Mouse (Mus musculus) hindbrain, embryonic 15.5 days (tissue): Measurements from ENCODE around the gene Map3k5. TPM values are rescaled to one million over a fixed set of nuclear protein-coding genes. Genes with fewer than 3 reads are reported as not detected.

Experiments
- ATAC-seq: fragments of 200-750 bp; cut with Nextera tagmentation; 2 replicates; pipeline ENCODE4 v1.8.0; 2017; ENCODE audit warnings: low read depth, moderate number of reproducible peaks, moderate TSS enrichment; ENCODE audit not compliant: low FRiP score
- H3K27ac ChIP-seq: fragments of 300-500 bp; sonication (generic); replicated peaks from 2 replicates; pipeline ENCODE4 v1.5.1; 2015; ENCODE audit warnings: mild to moderate bottlenecking, inconsistent platforms
- H3K27me3 ChIP-seq: fragments of 300-500 bp; sonication (generic); 2 replicates; pipeline ENCODE4 v1.6.1; 2015; ENCODE audit warnings: control low read depth, inconsistent platforms
- H3K36me3 ChIP-seq: fragments of 300-500 bp; sonication (generic); 2 replicates; pipeline ENCODE4 v1.6.1; 2015; ENCODE audit warnings: control low read depth, inconsistent platforms
- H3K4me1 ChIP-seq: fragments of 300-500 bp; sonication (generic); replicated peaks from 2 replicates; pipeline ENCODE4 v1.6.1; 2015; ENCODE audit warnings: control low read depth, inconsistent platforms
- H3K4me2 ChIP-seq: fragments of 300-500 bp; sonication (generic); 2 replicates; pipeline ENCODE4 v1.6.1; 2015; ENCODE audit warnings: moderate library complexity, mild to moderate bottlenecking, inconsistent platforms
- H3K4me3 ChIP-seq: fragments of 300-500 bp; sonication (generic); 2 replicates; pipeline ENCODE4 v1.5.1; 2015; ENCODE audit warnings: mild to moderate bottlenecking, inconsistent platforms
- H3K9ac ChIP-seq: fragments of 300-500 bp; sonication (generic); 2 replicates; pipeline ENCODE4 v1.6.1; 2015; ENCODE audit warnings: inconsistent platforms
- H3K9me3 ChIP-seq: fragments of 300-500 bp; sonication (generic); 2 replicates; pipeline ENCODE4 v1.6.1; 2016; ENCODE audit warnings: control low read depth, inconsistent platforms
- WGBS: fragments of 180-500 bp; shearing (Covaris S2); methylation state at CpG from one replicate; pipeline ENCODE4 v1.1.7; 2015; 5-methylcytosine and 5-hydroxymethylcytosine counted together
- polyA plus RNA-seq: library from polyadenylated mRNA; unstranded; fragments of >200 nt; fragmentation: Nextera tagmentation; extraction: Ambion mirVana; gene quantifications from 2 replicates; pipeline ENCODE4 v1.2.1, GENCODE M21; 2015

Gene Map3k5
- polyA plus RNA-seq, 1 experiment from 2014 or later: 1.2 TPM

GRCm38 (mm10) chr10:19949106-19949505, 14.8 kb downstream of the Map3k5 start:
- WGBS: 91% methylated on average over 4 of the region's 4 CpGs
- no peak overlapping the region for H3K27ac ChIP-seq
- no peaks in the 10 kb centered on the region for H3K36me3 ChIP-seq
- H3K27me3 ChIP-seq: no peaks in the 10 kb centered on the region
- no peak overlapping the region for H3K4me3 ChIP-seq
- H3K4me2 ChIP-seq: no peak overlapping the region
- H3K4me1 ChIP-seq: no peaks in the 10 kb centered on the region
- H3K9ac ChIP-seq: no peak overlapping the region
- no peaks in the 10 kb centered on the region for H3K9me3 ChIP-seq
- ATAC-seq: no peak

- no peak overlapping the region for H3K4me2 ChIP-seq
Measured at GRCm38 (mm10) chr10:19953032-19953761, 18.9 kb downstream of the Map3k5 start.

GRCm38 (mm10) chr10:19954572-19954971, 20.3 kb downstream of the Map3k5 start:
- Histone ChIP-seq H3K4me2 (no peak overlapping the region), H3K9me3 (no peaks in the 10 kb centered on the region), H3K36me3 (no peaks in the 10 kb centered on the region), H3K4me3 (no peak overlapping the region), H3K9ac (no peak overlapping the region), H3K27ac (no peak overlapping the region), H3K4me1 (no peaks in the 10 kb centered on the region), H3K27me3 (no peaks in the 10 kb centered on the region)
- 88% methylated on average over 3 of the region's 3 CpGs for WGBS
- ATAC-seq: no peak

More at GRCm38 (mm10) chr10:19953032-19953761, 18.9 kb downstream of the Map3k5 start:
- Histone ChIP-seq H3K4me3 (no peak overlapping the region), H3K27ac (no peak overlapping the region), H3K27me3 (no peaks in the 10 kb centered on the region), H3K9ac (no peak overlapping the region), H3K36me3 (no peaks in the 10 kb centered on the region), H3K9me3 (no peaks in the 10 kb centered on the region), H3K4me1 (no peaks in the 10 kb centered on the region)
- 86% methylated on average over 11 of the region's 11 CpGs for WGBS
- no peak for ATAC-seq

- no peak overlapping the region for H3K27ac ChIP-seq
- H3K9me3 ChIP-seq: no peaks in the 10 kb centered on the region
- WGBS: 91% methylated on average over 6 of the region's 6 CpGs
- H3K27me3 ChIP-seq: no peaks in the 10 kb centered on the region
- H3K4me1 ChIP-seq: no peaks in the 10 kb centered on the region
- H3K9ac ChIP-seq: no peak overlapping the region
- H3K4me2 ChIP-seq: no peak overlapping the region
- H3K4me3 ChIP-seq: no peak overlapping the region
- no peak for ATAC-seq
- no peaks in the 10 kb centered on the region for H3K36me3 ChIP-seq
Measured at GRCm38 (mm10) chr10:19955817-19956216, 21.5 kb downstream of the Map3k5 start.

GRCm38 (mm10) chr10:19956745-19957144, 22.5 kb downstream of the Map3k5 start:
- WGBS: 82% methylated on average over 6 of the region's 6 CpGs
- no peak overlapping the region for H3K4me3 ChIP-seq
- H3K4me2 ChIP-seq: no peak overlapping the region
- no peak overlapping the region for H3K27ac ChIP-seq
- H3K9ac ChIP-seq: no peak overlapping the region
- no peaks in the 10 kb centered on the region for H3K4me1 ChIP-seq
- H3K36me3 ChIP-seq: no peaks in the 10 kb centered on the region
- ATAC-seq: no peak
- no peaks in the 10 kb centered on the region for H3K27me3 ChIP-seq
- H3K9me3 ChIP-seq: no peaks in the 10 kb centered on the region

GRCm38 (mm10) chr10:19960831-19961380, 26.6 kb downstream of the Map3k5 start:
- ATAC-seq: no peak
- Histone ChIP-seq H3K9ac (no peak overlapping the region), H3K27me3 (no peaks in the 10 kb centered on the region), H3K4me2 (no peak overlapping the region), H3K4me1 (no peaks in the 10 kb centered on the region), H3K4me3 (no peak overlapping the region), H3K36me3 (no peaks in the 10 kb centered on the region), H3K27ac (no peak overlapping the region), H3K9me3 (no peaks in the 10 kb centered on the region)
- 83% methylated on average over 6 of the region's 6 CpGs for WGBS

- H3K4me3 ChIP-seq: no peak overlapping the region
- WGBS: 87% methylated on average over 4 of the region's 4 CpGs
- no peaks in the 10 kb centered on the region for H3K27me3 ChIP-seq
- H3K4me2 ChIP-seq: no peak overlapping the region
- H3K9ac ChIP-seq: no peak overlapping the region
- no peak overlapping the region for H3K27ac ChIP-seq
- no peaks in the 10 kb centered on the region for H3K36me3 ChIP-seq
- H3K4me1 ChIP-seq: no peaks in the 10 kb centered on the region
- H3K9me3 ChIP-seq: no peaks in the 10 kb centered on the region
- no peak for ATAC-seq
Measured at GRCm38 (mm10) chr10:19962746-19963145, 28.5 kb downstream of the Map3k5 start.

GRCm38 (mm10) chr10:19963206-19963605, 28.9 kb downstream of the Map3k5 start:
- no peaks in the 10 kb centered on the region for H3K4me1 ChIP-seq
- no peak overlapping the region for H3K9ac ChIP-seq
- H3K36me3 ChIP-seq: no peaks in the 10 kb centered on the region
- H3K27me3 ChIP-seq: no peaks in the 10 kb centered on the region
- H3K27ac ChIP-seq: no peak overlapping the region
- H3K4me2 ChIP-seq: no peak overlapping the region
- no peak overlapping the region for H3K4me3 ChIP-seq
- no peak for ATAC-seq
- WGBS: 73% methylated on average over 1 of the region's 1 CpGs
- no peaks in the 10 kb centered on the region for H3K9me3 ChIP-seq

GRCm38 (mm10) chr10:19964105-19964504, 29.8 kb downstream of the Map3k5 start:
- no peak for ATAC-seq
- Histone ChIP-seq H3K9ac (no peak overlapping the region), H3K27me3 (no peaks in the 10 kb centered on the region), H3K27ac (no peak overlapping the region), H3K36me3 (no peaks in the 10 kb centered on the region), H3K4me1 (no peaks in the 10 kb centered on the region), H3K4me2 (no peak overlapping the region), H3K4me3 (no peak overlapping the region), H3K9me3 (no peaks in the 10 kb centered on the region)
- 89% methylated on average over 4 of the region's 4 CpGs for WGBS

- no peak overlapping the region for H3K4me3 ChIP-seq
- WGBS: 76% methylated on average over 6 of the region's 6 CpGs
- no peak for ATAC-seq
Measured at GRCm38 (mm10) chr10:19966597-19966996, 32.3 kb downstream of the Map3k5 start.

GRCm38 (mm10) chr10:19968445-19968844, 34.2 kb downstream of the Map3k5 start:
- Histone ChIP-seq H3K9ac (no peak overlapping the region), H3K9me3 (no peaks in the 10 kb centered on the region), H3K4me3 (no peak overlapping the region), H3K4me2 (no peak overlapping the region), H3K27ac (no peak overlapping the region), H3K36me3 (no peaks in the 10 kb centered on the region), H3K27me3 (no peaks in the 10 kb centered on the region), H3K4me1 (no peaks in the 10 kb centered on the region)
- ATAC-seq: no peak
- 87% methylated on average over 8 of the region's 8 CpGs for WGBS

More at GRCm38 (mm10) chr10:19966597-19966996, 32.3 kb downstream of the Map3k5 start:
- Histone ChIP-seq H3K9ac (no peak overlapping the region), H3K4me2 (no peak overlapping the region), H3K36me3 (no peaks in the 10 kb centered on the region), H3K27me3 (no peaks in the 10 kb centered on the region), H3K4me1 (no peaks in the 10 kb centered on the region), H3K9me3 (no peaks in the 10 kb centered on the region), H3K27ac (no peak overlapping the region)

GRCm38 (mm10) chr10:19969831-19970460, 35.7 kb downstream of the Map3k5 start:
- WGBS: 75% methylated on average over 14 of the region's 14 CpGs
- H3K4me3 ChIP-seq: no peak overlapping the region
- no peak overlapping the region for H3K9ac ChIP-seq
- no peak overlapping the region for H3K27ac ChIP-seq
- H3K27me3 ChIP-seq: no peaks in the 10 kb centered on the region
- no peaks in the 10 kb centered on the region for H3K9me3 ChIP-seq
- H3K36me3 ChIP-seq: no peaks in the 10 kb centered on the region
- no peak for ATAC-seq
- no peaks in the 10 kb centered on the region for H3K4me1 ChIP-seq
- no peak overlapping the region for H3K4me2 ChIP-seq
